ENCODE assay signal across 11 mouse cellular contexts in the genomic region with DNA sequence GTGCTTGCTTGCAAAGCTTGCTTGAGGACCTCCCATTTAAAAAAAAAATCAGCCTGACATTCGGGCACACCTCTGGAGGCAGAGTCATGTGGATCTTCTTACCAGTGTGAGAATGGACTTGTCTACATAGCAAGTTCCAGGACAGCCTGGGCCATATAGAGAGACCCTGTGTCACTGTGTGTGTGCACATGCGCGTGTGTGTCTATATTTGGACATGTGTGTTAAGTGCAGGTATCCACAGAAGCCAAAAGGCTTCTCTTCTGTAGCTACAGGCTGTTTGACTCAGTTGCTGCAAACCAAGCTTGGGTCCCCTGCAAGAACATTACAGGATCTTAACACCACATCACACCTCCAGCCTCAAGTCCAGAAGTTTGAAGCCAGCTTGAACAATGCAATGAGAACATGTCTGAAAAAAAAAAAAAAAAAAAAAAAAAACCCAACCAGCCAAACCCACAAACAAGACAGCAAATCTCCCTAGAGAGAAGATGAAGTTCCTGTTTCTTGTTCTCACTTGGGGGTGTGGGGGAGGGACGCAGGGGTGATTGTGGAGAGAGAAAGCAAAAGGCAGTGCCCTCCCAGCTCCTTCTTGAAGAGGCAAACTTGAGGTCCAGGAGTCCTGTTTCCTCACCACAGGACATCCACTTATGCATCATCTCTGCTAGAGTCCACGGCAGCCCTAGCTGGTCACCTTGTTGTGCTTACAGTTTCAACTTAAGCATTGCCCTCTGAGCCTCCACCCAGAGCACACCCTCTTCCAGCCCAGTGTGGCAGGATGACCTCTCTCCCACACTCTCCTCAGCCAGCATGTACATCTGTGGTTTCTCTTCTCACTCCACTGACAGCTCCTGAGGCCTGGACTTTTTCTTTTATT. TPM values are rescaled to one million over a fixed set of nuclear protein-coding genes. Genes with fewer than 3 reads are reported as not detected.
DNase-seq lines count a peak whose midpoint lies in the region; ATAC-seq and TF ChIP-seq lines count a peak whose summit lies in the region.
"Had no signal": no experiment of that assay in that cellular context is flagged by ENCODE, and none has a peak within 500 bp of the region (broad histone marks: within the 10 kb centered on the region; RNA-seq: fewer than 3 reads in every experiment).

No protein-coding gene starts in this region.

- H3K9me3 ChIP-seq in heart, embryonic 12.5 days (replicated peaks): peaks cover 10% of the 10 kb centered on the region
- H3K9me3 ChIP-seq in liver, postnatal 0 days (ENCODE audit: low read length): peaks cover 4% of the 10 kb centered on the region; the same call in 1 of the 2 replicates
- no peaks in the 10 kb centered on the region for H3K9me3 ChIP-seq in stomach, embryonic 15.5 days
- H3K9me3 ChIP-seq in hindbrain, embryonic 16.5 days (ENCODE audit: control insufficient read depth, low read length): peaks cover 5% of the 10 kb centered on the region
- H3K9me3 ChIP-seq: limb, embryonic 15.5 days had no signal

- no peaks in the 10 kb centered on the region for H3K36me3 ChIP-seq in heart, embryonic 12.5 days
- no peaks in the 10 kb centered on the region for H3K36me3 ChIP-seq in liver, postnatal 0 days (replicated peaks; ENCODE audit: insufficient read depth, low read length)
- no peaks in the 10 kb centered on the region for H3K36me3 ChIP-seq in stomach, embryonic 15.5 days
- H3K36me3 ChIP-seq in hindbrain, embryonic 16.5 days (ENCODE audit: control insufficient read depth, insufficient read depth, low read length): no peaks in the 10 kb centered on the region
- H3K36me3 ChIP-seq: limb, embryonic 15.5 days had no signal

- H3K27ac ChIP-seq in left cerebral cortex, adult 2 months: peak overlapping the region; percentile 86
- H3K27ac ChIP-seq in heart, embryonic 12.5 days (ENCODE audit: poor library complexity, severe bottlenecking): peak overlapping the region; percentile 5; the same call in 1 of the 2 replicates
- H3K27ac ChIP-seq in liver, postnatal 0 days (ENCODE audit: low read depth): peak overlapping the region; percentile 73
- H3K27ac ChIP-seq in stomach, embryonic 15.5 days: peak overlapping the region; percentile 35; the same call in 1 of the 2 replicates
- H3K27ac ChIP-seq in hindbrain, embryonic 16.5 days (ENCODE audit: low read depth, low read length): no peak overlapping the region
- H3K27ac ChIP-seq: limb, embryonic 15.5 days had no signal

- 51% methylated on average over 5 of the region's 5 CpGs for WGBS in heart, embryonic 12.5 days
- 34% methylated on average over 5 of the region's 5 CpGs for WGBS in liver, postnatal 0 days (ENCODE audit: insufficient replicate concordance)
- WGBS in stomach, embryonic 15.5 days: 55% methylated on average over 5 of the region's 5 CpGs
- 75% methylated on average over 5 of the region's 5 CpGs for WGBS in hindbrain, embryonic 16.5 days

- no peaks in the 10 kb centered on the region for H3K27me3 ChIP-seq in heart, embryonic 12.5 days (replicated peaks)
- no peaks in the 10 kb centered on the region for H3K27me3 ChIP-seq in liver, postnatal 0 days (ENCODE audit: insufficient read depth, low read length)
- H3K27me3 ChIP-seq in stomach, embryonic 15.5 days (replicated peaks): no peaks in the 10 kb centered on the region
- no peaks in the 10 kb centered on the region for H3K27me3 ChIP-seq in hindbrain, embryonic 16.5 days (replicated peaks; ENCODE audit: control insufficient read depth, insufficient read depth, low read length)
- H3K27me3 ChIP-seq: limb, embryonic 15.5 days had no signal

- H3K4me1 ChIP-seq in heart, embryonic 12.5 days (replicated peaks): peaks cover 21% of the 10 kb centered on the region
- H3K4me1 ChIP-seq in liver, postnatal 0 days (ENCODE audit: insufficient read depth): peaks cover 19% of the 10 kb centered on the region
- peaks cover 6% of the 10 kb centered on the region; the same call in 1 of the 2 replicates for H3K4me1 ChIP-seq in stomach, embryonic 15.5 days
- no peaks in the 10 kb centered on the region for H3K4me1 ChIP-seq in hindbrain, embryonic 16.5 days (ENCODE audit: control insufficient read depth, insufficient read depth, low read depth, low read length)
- H3K4me1 ChIP-seq: limb, embryonic 15.5 days had no signal

- no peak overlapping the region for H3K4me3 ChIP-seq in left cerebral cortex, adult 2 months
- no peak overlapping the region for H3K4me3 ChIP-seq in heart, embryonic 12.5 days
- no peak overlapping the region for H3K4me3 ChIP-seq in liver, postnatal 0 days (ENCODE audit: low read depth, low read length)
- H3K4me3 ChIP-seq in stomach, embryonic 15.5 days (replicated peaks): no peak overlapping the region
- H3K4me3 ChIP-seq in hindbrain, embryonic 16.5 days (ENCODE audit: low read length): no peak overlapping the region
- H3K4me3 ChIP-seq: limb, embryonic 15.5 days had no signal

- peak; percentile 84 for ATAC-seq in heart, embryonic 12.5 days (ENCODE audit: insufficient number of reproducible peaks, low FRiP score)
- ATAC-seq in liver, postnatal 0 days: peak; percentile 50; the same call in 1 of the 2 replicates
- no peak for ATAC-seq in stomach, embryonic 15.5 days (ENCODE audit: insufficient read depth, low FRiP score, low read depth)
- ATAC-seq in hindbrain, embryonic 16.5 days: no peak

- 0 out of 2 replicates have a peak overlapping the region, but pooled peaks have one; percentile 6 for H3K4me2 ChIP-seq in heart, embryonic 12.5 days
- 0 out of 2 replicates have a peak overlapping the region, but pooled peaks have one; percentile 30 for H3K4me2 ChIP-seq in liver, postnatal 0 days (ENCODE audit: low read depth, low read length)
- H3K4me2 ChIP-seq in stomach, embryonic 15.5 days: no peak overlapping the region
- H3K4me2 ChIP-seq in hindbrain, embryonic 16.5 days (ENCODE audit: low read length): no peak overlapping the region
- H3K4me2 ChIP-seq: limb, embryonic 15.5 days had no signal

- intact Hi-C loops in left cerebral cortex, adult 2 months (cut with DNase I): no loop called here
- intact Hi-C loops in left cerebral cortex, postnatal 4 days (cut with DNase I): no loop called here

- TF ChIP-seq CTCF in left cerebral cortex, adult 2 months (IDR thresholded peaks at IDR 0.05): no peak
- no peak for TF ChIP-seq CTCF in liver, postnatal 0 days (IDR thresholded peaks at IDR 0.05; ENCODE audit: low read depth)

- no peak for TF ChIP-seq EP300 in liver, postnatal 0 days (IDR thresholded peaks at IDR 0.05; ENCODE audit: low read depth)

- no peak for DNase-seq in left cerebral cortex, adult 2 months (ENCODE audit: extremely low spot score in 1 of 2, low spot score in 2 of 2)
- DNase-seq in left cerebral cortex, postnatal 4 days: no peak
- DNase-seq in liver, postnatal 0 days: peak; percentile 54
- DNase-seq in embryo, embryonic 10 days (ENCODE audit: low spot score): no peak
- DNase-seq in yolk sac, embryonic 10.5 days (ENCODE audit: low spot score): no peak
- DNase-seq: embryo, embryonic 11 days; kidney, postnatal 10 days had no signal

- H3K9ac ChIP-seq in heart, embryonic 12.5 days: no peak overlapping the region
- no peak overlapping the region for H3K9ac ChIP-seq in liver, postnatal 0 days (replicated peaks)
- H3K9ac ChIP-seq in stomach, embryonic 15.5 days: no peak overlapping the region
- no peak overlapping the region for H3K9ac ChIP-seq in hindbrain, embryonic 16.5 days (ENCODE audit: low read depth, low read length)
- H3K9ac ChIP-seq: limb, embryonic 15.5 days had no signal

RNA-seq across cellular contexts. Expression of gene Themis2, which starts 11.8 kb away (rescaled TPM):
- total RNA-seq in left cerebral cortex, adult 2 months (2021): under 1 TPM; 0.86 to 0.94 TPM
- total RNA-seq in left cerebral cortex, postnatal 4 days (2021): under 1 TPM; 0.52 to 0.81 TPM
- polyA plus RNA-seq in heart, embryonic 12.5 days (2016; fragmentation: Nextera tagmentation; extraction: Ambion mirVana): 0.50 TPM in 2 replicates
- polyA plus RNA-seq in liver, postnatal 0 days (2015; fragmentation: Nextera tagmentation; extraction: Ambion mirVana): 3.1 and 3.5 TPM in 2 replicates
- 1.3 and 1.8 TPM in 2 replicates for polyA plus RNA-seq in stomach, embryonic 15.5 days (2015; fragmentation: Nextera tagmentation; extraction: Ambion mirVana)
- 0.36 and 0.64 TPM in 2 replicates for polyA plus RNA-seq in hindbrain, embryonic 16.5 days (2015; fragmentation: Nextera tagmentation; extraction: Ambion mirVana)

RNA-seq across cellular contexts. Expression of gene Ppp1r8, which starts 35.0 kb away (rescaled TPM):
- total RNA-seq in left cerebral cortex, adult 2 months (2021): 10 to 100 TPM; 41.2 to 41.8 TPM
- total RNA-seq in left cerebral cortex, postnatal 4 days (2021): 10 to 100 TPM; 47.5 to 55.0 TPM
- 28.6 and 30.0 TPM in 2 replicates for polyA plus RNA-seq in heart, embryonic 12.5 days (2016; fragmentation: Nextera tagmentation; extraction: Ambion mirVana)
- 11.1 and 11.9 TPM in 2 replicates for polyA plus RNA-seq in liver, postnatal 0 days (2015; fragmentation: Nextera tagmentation; extraction: Ambion mirVana)
- 44.8 and 46.9 TPM in 2 replicates for polyA plus RNA-seq in stomach, embryonic 15.5 days (2015; fragmentation: Nextera tagmentation; extraction: Ambion mirVana)
- 58.3 and 59.4 TPM in 2 replicates for polyA plus RNA-seq in hindbrain, embryonic 16.5 days (2015; fragmentation: Nextera tagmentation; extraction: Ambion mirVana)

RNA-seq across cellular contexts. Expression of gene Rpa2, which starts 39.9 kb away (rescaled TPM):
- 10 to 100 TPM; 13.0 to 16.2 TPM for total RNA-seq in left cerebral cortex, adult 2 months (2021)
- 10 to 100 TPM; 15.4 to 16.0 TPM for total RNA-seq in left cerebral cortex, postnatal 4 days (2021)
- polyA plus RNA-seq in heart, embryonic 12.5 days (2016; fragmentation: Nextera tagmentation; extraction: Ambion mirVana): 85.0 and 87.4 TPM in 2 replicates
- 38.6 and 43.0 TPM in 2 replicates for polyA plus RNA-seq in liver, postnatal 0 days (2015; fragmentation: Nextera tagmentation; extraction: Ambion mirVana)
- polyA plus RNA-seq in stomach, embryonic 15.5 days (2015; fragmentation: Nextera tagmentation; extraction: Ambion mirVana): 87.0 and 89.5 TPM in 2 replicates
- 40.7 and 43.6 TPM in 2 replicates for polyA plus RNA-seq in hindbrain, embryonic 16.5 days (2015; fragmentation: Nextera tagmentation; extraction: Ambion mirVana)

RNA-seq across cellular contexts. Expression of gene Smpdl3b, which starts 51.0 kb away (rescaled TPM):
- total RNA-seq in left cerebral cortex, adult 2 months (2021): 1 to 10 TPM; 4.3 to 4.4 TPM
- 1 to 10 TPM in 1 of 2 experiments, under 1 TPM in 1; 0.97 to 1.2 TPM for total RNA-seq in left cerebral cortex, postnatal 4 days (2021)
- 6.5 and 6.9 TPM in 2 replicates for polyA plus RNA-seq in heart, embryonic 12.5 days (2016; fragmentation: Nextera tagmentation; extraction: Ambion mirVana)
- polyA plus RNA-seq in liver, postnatal 0 days (2015; fragmentation: Nextera tagmentation; extraction: Ambion mirVana): 0.31 and 0.34 TPM in 2 replicates
- 6.7 and 6.9 TPM in 2 replicates for polyA plus RNA-seq in stomach, embryonic 15.5 days (2015; fragmentation: Nextera tagmentation; extraction: Ambion mirVana)
- polyA plus RNA-seq in hindbrain, embryonic 16.5 days (2015; fragmentation: Nextera tagmentation; extraction: Ambion mirVana): 0.64 and 1.2 TPM in 2 replicates

Comparison
In these comparisons a context has a peak if more than half of its experiments do, and no peak if none do; other contexts are left out.
1. ATAC-seq: peak in heart, embryonic 12.5 days (single experiment) and liver, postnatal 0 days (single experiment); none in stomach, embryonic 15.5 days (single experiment) and hindbrain, embryonic 16.5 days (single experiment).
2. H3K4me2 ChIP-seq: peak in heart, embryonic 12.5 days (single experiment) and liver, postnatal 0 days (single experiment); none in stomach, embryonic 15.5 days (single experiment) and hindbrain, embryonic 16.5 days (single experiment).